Mouse (Mus musculus) liver, adult (tissue): ENCODE data around the gene Gm11084.

Source experiments
- GATA4 ChIP-seq: IDR thresholded peaks from 2 replicates; pipeline ENCODE4 v1.6.1; 2014; ENCODE audit warnings: mild to moderate bottlenecking, low read length; ENCODE audit not compliant: insufficient replicate concordance

Gm11084 gene

DNA sequence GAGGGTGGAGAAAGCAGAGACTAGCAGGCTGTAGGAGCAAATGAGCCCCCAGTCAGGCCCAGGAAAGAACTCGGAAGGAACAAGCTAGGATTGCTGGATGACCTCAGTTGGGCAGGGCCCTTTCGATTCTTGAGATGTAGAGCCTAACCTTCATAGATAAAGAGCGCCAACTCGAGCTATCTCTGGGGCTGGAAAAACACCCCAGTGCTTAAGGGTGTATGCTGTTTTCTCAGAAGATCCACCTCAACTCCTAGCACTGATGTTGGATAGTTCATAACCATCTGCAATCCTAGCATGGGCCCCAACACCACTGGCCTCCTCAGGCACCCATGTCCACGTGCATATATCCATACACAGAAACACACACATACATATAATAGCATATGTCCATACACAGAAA lies 15.5 kb upstream of the Gm11084 start:
- TF ChIP-seq GATA4, result no peak

DNA sequence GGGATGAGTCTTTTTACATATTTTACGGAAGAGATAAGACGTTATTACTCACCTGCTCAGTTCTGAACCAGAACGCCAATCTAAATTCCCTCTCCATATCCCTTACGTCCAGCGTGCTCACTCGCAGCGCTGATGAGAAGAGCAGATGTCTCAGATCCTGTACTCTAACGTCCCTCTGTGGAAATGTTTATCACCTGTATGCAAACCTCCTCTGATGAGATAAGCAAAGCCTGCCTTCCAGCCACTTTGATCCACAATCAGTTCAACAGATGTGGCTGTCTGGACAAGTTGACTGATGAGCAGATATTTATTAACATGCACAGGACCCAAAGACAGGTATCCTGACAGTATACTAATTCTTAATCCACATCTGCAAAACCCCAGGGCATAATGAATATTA lies 13.7 kb upstream of the Gm11084 start:
- TF ChIP-seq GATA4, result no peak

DNA sequence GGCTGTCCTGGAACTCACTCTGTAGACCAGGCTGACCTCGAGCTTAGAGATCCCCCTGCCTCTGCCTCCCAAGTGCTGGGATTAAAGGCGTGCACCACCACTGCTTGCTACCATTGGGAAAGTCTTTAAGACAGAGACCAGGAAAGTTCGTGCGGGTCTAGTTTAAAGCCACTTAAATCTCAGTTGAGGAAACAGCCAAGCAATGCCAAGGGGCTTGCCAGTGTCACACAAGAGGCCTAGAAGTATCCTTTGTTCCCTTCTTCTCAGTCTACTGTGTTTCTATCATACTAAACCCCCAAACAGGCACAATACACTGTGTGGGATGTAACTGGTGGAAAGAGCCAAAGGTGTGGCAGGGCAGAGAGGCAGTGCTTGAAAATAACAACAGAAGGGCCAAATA lies 11.1 kb upstream of the Gm11084 start:
- no peak for TF ChIP-seq GATA4

DNA sequence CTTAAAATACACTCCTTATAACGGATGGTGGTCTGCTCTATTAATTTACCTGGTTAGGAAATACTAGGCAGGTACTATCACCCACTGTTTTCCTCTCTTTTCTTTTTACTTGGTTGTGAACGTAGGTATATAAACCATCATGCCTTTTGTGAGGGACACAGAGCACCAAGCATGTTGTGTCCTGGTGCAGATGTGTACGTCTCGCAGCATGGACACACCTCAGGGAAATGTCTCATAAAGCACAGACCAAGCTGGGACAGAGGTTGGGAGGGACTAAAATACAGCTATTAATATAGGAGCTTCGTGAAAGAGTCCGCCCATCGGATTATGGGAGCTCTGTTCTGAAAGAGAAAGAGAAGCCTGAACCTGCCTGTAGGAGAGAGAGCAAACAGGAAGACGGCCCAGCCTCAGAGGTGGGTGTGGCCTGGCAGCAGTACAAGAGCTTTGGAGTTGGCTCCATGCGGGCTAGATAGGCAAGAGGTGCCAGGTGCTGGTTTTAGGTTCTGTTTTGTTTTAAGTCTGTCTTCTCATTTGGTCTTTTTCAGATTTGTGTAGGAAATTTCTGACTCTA lies 10.4 kb upstream of the Gm11084 start:
- no peak for TF ChIP-seq GATA4

DNA sequence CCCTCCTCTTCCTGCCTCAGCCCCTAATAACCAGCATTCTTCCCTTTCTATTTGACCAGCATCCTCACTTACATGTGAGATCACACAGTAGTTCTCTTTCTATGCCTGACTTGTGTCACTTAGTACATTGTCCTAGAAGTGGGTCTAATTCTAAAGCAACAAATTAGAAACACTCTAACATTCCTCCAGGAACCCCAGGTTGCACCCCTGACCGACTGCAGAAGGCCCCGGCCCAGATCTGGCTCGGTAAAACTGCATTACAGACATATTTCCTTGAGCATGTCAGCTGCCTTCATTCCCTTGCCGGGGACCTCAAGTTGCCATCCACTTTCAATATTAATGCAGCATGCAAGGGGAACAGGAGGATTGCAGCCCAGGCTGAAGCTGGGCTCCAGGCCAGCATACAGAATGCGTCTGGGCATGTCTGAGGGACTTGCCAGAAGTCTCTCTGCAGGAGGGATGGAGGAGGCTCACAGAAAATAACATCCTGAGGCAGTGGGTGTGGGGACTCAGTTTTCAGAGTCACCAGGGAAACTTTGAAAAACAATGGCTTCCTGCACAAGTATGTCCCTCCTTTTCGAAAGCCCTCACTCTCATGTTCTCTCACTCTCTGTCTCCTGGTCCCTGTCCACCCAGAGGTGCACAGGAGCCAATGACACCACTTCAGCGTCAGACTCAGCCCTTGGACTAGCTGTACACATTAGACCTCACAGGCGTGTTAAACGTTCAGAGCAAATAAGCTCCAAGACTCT lies 9.0 kb upstream of the Gm11084 start:
- no peak for TF ChIP-seq GATA4

DNA sequence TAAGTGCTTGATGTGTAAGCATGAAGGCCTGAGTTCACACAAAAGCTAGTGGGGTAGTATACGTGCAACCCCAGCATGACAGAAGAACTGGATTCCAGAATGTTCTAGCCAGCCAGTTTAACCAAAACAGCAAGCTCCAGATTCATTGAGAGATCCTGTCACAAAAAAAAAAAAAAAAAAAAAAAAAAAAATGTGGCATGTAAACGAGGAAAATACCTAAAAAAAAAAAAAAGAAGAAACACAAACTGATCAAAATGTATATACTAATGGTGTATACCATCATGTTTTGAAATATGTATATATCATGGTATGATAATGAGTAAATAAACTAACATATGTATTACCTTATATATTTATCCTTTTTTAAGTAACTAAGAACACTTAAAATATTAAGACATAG lies 7.6 kb upstream of the Gm11084 start:
- no peak for TF ChIP-seq GATA4

DNA sequence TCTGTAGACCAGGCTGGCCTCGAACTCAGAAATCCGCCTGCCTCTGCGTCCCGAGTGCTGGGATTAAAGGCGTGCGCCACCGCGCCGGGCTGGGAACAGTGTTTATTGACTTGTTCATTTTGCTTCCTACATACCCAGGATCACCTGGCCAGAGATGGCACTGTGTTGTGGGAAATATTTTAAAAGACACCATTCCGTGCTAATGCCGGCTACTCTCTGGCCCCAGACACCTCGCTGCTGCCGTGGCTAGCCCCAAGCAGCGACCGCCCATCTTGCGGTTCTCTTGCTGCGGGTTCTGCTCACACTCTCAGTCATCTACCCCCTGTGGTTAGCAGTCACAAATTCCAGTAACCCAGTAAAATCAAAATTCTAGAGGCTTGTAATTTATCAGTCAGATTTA lies 6.0 kb upstream of the Gm11084 start:
- TF ChIP-seq GATA4, result no peak

DNA sequence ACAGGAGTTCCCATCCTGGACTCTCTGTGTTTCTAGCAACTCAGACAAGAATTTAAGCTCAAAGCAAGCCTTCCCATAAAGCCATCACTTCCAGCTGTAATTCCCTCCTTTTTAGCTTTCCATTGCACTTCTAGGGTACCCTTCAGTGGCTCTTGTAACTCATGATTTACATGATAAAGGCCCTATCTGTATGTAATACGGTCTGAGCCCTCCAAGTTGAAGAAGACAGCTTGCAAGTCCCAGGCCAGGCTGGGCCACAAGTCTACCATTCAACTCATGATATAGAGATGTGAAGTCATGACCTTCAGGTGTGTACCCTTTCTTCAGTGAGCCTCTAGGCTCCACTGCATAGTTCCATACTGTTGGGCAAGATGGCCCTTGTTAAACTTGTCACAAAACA lies 1.0 kb downstream of the Gm11084 start:
- no peak for TF ChIP-seq GATA4

DNA sequence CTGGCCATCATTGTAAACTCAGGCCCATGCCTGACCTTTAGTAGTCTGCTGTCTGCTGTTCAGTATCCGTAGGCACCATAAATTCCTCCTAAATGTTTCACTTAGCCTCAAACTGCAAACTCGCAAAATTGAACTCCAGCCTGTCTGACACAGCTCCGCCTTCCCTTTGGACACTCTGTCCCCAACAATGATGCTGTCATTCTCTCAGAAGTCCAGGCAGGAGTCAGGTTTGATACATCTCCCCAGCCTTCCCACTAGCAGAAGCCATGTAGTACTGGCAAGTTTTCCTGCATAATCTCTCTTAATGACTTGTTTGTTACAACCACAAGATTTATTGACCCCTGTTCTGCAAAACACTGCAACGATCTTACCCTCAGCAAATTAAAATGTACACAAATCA lies 1.7 kb downstream of the Gm11084 start:
- no peak for TF ChIP-seq GATA4

DNA sequence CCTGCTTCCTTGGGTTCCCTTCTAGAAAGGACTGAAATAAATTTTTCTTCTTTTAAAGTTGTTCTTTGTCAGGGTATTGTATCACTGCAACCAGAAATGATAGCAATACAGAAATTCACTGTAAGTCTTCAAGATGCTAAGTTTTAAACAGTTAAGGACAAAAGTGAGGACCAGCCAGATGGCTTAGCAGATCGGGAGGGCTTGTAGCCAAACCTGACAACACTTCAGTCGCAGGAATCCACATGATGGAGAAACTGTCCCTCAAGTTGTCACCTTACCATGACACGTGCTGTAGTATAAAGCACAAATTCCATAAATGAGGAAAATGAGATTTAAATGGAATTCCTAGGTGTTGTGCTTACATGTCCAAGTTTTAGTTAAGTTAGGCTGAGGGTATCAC lies 3.3 kb downstream of the Gm11084 start:
- no peak for TF ChIP-seq GATA4

DNA sequence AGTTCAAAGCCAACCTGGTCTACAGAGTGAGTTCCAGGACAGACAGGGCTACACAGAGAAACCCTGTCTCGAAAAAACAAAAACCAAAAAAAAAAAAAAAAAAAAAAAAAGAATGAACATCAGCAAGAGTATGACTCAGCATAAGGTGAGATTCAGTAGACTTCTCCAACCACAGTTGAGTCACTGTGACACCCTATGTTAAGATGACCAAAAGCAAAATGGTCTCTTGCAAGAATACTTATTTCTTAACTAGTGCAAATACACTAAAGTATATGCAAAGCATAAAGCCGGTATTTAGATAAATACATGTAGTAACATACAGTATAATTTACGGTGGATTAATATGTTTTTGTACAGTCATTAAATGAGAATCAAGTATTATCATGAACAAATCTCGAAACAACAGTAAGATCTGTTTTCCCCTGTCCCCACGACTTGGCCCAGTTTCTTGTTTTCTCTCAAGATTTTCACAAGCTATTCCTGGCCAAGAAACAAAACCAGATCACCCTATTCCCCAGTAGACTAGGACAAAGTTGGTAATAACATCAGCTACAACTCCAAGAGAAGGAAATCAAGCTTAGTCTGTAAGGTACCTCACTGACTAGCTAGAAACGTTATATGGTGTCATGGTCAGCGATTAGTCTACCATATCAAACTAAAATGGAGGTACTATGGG lies 4.3 kb downstream of the Gm11084 start:
- TF ChIP-seq GATA4, result no peak

DNA sequence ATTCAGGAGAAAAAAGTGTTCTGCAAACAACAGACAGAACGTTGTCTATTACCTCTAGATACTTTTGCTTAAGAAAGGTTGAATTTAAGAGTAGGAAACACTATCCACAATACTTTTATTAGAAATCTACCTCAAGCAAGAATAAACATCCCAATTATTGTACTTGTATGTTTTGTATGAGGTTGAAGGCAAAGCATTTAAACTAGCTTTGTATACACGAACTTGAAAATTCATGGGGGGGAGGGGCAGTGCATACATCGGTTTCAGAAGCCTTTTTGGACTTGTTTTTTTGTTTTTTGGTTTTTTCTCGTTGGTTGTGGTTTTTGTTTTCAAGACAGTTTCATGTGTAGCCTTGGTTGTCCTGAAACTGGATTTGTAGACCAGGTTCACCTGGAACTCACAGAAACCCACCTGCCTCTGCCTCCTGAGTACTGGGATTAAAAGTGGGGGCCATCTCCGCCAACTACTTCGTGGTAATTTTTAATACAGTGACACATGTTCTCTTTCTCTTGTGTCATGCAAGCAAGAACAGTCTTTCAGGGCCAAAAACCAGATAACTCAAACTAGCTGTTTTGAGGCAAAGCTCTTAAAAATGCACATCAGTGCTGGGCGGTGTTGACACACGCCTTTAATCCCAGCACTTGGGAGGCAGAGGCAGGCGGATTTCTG lies 4.9 kb downstream of the Gm11084 start:
- TF ChIP-seq GATA4, result no peak

DNA sequence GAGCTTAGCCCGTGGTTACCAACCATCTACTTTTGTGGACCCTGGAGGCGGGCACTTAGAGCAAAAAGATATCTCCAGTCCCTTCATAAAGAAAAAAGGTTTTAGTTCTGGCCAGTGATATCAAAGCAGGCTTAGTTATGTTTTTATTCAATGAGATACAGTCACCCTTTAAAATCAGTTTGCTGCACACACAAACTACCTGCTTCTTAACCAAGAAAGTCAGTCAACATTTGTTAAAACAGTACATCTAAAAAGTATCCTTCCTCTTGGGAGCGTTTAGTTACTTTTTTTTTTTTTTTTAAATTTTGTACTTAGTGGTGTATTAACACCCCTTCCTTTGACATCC lies 5.5 kb downstream of the Gm11084 start:
- no peak for TF ChIP-seq GATA4

DNA sequence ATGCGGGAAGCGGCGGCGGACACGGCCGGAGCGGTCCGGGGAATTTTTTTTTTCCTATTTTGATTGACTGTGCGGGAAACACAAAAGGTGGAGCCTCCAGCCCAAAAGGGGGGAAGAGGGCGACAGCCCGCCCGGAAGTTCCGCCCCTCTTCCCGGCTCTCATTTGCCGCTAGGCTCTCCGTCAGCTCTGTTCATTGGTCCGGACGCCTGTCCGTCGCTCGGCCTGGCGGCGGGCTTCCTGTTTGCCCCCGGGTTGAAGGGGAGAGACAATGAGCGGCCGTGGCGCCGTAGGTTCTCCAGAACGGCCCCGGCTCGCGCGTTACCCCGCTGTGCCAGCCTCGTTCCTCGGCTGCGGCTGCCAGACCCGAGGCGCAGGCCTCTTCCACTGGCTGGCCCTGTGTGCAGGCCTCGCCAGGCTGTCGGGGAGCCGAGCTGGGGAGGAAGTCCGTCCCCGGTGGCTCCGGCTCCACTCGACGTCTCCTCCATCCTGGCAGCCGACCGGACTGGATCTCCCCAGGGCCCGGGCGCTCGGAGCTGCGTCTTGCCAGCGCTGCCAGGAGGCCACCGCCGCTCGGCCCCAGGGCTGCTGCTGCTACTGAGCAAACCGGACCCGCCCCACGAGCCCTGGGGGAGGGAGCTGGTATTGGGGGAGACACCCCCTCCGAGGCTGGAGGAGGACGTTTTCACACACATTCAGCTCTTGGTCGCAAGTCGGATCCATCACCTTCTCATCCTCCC lies 6.0 kb downstream of the Gm11084 start, which contains the start of gene Sp3:
Sp3 (minus strand) TSS at position 110 of the 738 bp plus-strand sequence.
- no peak; the same call in 1 of the 2 replicates for TF ChIP-seq GATA4

DNA sequence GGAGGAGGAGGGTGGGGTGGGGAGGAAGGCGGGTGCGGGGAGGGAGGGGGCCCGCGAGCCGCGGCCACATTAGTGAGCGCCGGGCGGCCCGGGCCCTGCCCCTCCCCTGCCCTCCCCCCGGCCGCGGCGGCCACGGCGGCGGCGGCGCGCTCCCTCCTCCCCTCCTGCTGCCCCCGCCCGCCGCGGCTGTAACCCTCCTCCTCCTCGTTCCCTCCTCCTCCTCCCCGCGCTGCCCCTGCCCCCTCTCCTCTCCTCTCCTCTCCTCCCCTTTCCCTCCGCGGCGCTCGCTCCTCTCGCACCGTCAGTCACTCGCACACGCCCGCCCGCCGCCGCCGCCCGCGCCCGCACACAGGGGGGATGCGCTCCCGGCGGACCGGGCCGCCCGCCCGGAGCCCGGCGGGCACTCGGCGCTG lies 6.9 kb downstream of the Gm11084 start:
- no peak for TF ChIP-seq GATA4
